Mouse (Mus musculus) embryo, embryonic 11.5 days (tissue): ENCODE measurements around the gene Polr1a.

Experiments
- DNase-seq: peaks from one replicate; pipeline ENCODE4 v3.0.0-alpha.2; 2012; ENCODE audit warnings: low read depth, low spot score

The Polr1a gene

DNA sequence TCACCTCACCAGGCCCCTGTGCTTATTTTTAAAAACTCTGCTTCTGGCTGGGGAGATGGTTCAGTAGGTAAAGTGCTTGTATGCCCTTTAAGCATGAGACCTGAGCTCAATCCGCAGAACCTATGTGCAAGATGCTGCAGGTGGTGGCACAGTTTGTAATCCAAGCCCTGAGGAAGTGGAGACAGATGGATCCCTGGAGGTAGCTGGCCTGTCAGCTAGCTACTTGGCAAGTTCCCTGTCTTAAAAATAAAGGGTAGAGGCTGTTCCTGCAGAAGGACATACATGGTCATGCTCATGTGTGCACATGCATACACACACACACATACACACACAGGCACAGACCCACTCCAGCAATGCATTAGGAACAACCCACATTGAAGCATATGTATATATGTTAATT lies 88.4 kb downstream of the Polr1a start:
- DNase-seq, result no peak

DNA sequence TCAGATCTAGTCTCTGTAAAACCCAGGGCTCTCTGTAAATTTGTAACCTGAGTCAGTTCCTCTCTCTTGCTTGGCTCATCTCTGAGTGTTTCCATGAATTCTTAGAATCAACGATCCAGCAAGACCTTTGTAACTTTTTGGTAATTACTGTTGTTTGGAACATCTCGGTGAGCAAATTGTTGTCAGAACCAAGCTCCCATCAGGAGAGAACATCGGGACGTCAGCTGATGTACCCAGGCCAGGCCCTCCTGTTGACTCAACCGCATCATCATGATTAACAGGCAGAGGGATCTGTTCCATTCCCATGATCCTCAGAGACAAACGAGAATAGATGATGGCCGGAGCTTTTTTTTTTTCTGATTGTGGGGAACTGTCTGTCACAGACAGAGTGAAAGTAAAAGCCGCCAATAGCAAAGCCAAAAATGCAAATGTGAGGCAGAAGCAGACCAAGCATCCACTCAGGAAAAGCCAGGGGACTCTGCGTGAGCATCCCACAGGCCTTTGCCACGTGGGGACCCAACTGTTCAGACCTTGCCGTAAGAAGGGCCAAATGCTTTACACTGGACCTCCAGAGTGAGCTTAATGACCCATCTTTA lies 91.2 kb downstream of the Polr1a start:
- no peak for DNase-seq

- no peak for DNase-seq
Measured at GRCm38 (mm10) chr6:72001220-72001777, 92.4 kb downstream of the Polr1a start.

DNA sequence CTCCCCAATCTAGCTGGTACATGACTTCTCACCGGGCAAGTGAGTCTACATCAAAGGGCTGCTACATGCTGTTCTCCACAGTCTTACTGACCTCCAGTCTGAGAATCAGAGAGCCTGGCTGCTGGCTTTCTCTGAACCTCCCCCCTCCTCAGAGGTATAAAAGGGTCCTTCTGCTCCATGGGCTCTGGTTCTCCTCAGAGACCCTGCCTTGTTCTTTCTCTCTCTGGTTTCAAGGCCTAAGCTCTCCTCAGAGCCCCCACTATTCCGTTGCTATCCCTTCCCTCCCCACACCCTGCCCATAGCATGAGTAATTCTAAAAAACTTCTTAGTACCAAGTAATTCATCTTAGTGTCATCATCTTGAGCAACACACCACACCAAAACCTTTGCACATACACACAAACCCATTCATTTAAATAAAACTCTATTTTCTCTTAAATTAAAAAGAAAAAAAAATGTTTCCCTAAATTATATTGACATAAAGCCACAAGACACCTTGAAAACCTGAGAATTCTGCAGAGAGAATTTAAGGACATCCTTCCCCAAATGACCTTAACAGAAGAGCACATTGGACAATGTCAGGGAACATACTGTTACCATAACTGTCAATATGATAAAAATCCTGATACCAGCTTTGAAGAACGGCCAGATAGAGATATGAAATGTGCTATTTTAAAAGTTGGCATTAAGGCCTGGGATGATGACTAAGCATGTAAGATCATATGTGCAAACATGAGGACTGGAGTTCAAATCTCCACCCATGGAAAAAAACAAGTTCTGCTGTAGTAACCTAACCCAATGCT lies 98.8 kb downstream of the Polr1a start:
- no peak for DNase-seq

DNA sequence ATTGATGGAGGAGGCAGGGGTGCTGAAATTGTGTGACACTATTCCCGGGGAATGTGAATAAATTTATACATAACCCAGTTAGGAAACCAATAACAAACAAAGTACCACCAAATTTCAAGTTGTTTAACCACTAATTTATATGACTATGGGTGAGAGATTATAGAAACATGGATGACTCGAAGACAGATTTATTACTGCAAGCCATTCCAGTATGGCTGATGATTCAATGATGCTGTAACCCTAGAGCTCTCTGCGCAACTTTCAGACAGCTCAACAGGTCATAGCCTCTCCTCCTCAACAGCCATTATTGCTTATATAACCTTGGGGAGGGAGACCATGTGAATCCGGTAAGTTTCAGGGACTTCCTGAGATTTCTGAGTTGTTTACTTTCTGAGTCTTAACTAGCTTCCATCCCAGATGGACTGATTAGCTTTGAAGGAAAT lies 99.4 kb downstream of the Polr1a start:
- DNase-seq, result no peak

GRCm38 (mm10) chr6:72009454-72009853 lies 100.6 kb downstream of the Polr1a start:
- DNase-seq, result no peak

GRCm38 (mm10) chr6:72014033-72014432 lies 105.2 kb downstream of the Polr1a start:
- no peak for DNase-seq

- no peak for DNase-seq
Measured at GRCm38 (mm10) chr6:72018052-72018451, 109.2 kb downstream of the Polr1a start.

DNA sequence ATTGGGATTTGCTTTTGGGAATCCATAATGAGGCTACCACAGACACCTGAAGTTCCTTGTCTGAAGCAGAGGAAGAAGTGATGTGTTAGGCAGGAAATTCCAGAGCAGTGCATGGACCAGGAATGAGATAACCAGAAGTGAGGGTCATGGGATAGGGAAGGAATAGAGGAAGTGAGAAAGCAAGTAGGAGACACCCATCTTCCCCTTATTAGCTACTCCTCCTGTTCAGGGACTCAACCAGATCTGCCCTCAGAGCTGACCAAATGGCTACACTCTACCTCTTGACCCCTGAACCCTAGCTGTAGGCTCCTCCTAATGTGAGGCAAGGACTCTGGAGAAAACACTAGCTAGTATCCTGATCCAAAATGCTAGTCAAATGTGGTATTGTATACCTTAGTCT lies 116.6 kb downstream of the Polr1a start:
- DNase-seq, result no peak

DNA sequence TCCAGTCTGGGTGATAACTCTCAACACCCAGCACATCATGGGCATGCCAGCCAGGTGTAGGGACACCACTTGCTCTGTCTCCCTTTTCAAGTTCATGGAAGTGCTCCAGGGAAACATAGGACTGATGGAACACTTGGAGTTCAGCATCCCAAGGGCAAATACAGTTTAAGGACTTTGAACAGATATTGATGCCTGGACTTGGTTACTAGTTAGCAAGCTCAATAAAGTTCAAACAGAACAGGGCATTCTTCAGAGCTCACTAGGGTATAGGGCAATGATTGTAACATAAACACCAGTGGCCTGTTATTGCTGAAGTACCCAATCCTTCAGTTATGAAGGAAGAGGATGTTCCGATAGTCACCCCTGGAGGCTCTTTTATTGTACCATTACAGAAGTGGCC lies 119.2 kb downstream of the Polr1a start:
- DNase-seq, result no peak

GRCm38 (mm10) chr6:72029674-72030073 lies 120.8 kb downstream of the Polr1a start:
- no peak for DNase-seq
